Mouse (Mus musculus) MEL (cell line): ENCODE data around the gene Dnajc4. TPM values are rescaled to one million over a fixed set of nuclear protein-coding genes. Genes with fewer than 3 reads are reported as not detected.

Source experiments
- DNase-seq: peaks from one replicate; pipeline ENCODE4 v3.0.0; 2011; ENCODE audit warnings: low read depth, low spot score
- H3K27ac ChIP-seq: 2 replicates; pipeline ENCODE4 v1.5.1; 2012; ENCODE audit warnings: low read depth, mild to moderate bottlenecking, control low read depth, low read length, moderate library complexity; ENCODE audit not compliant: control insufficient read depth
- H3K27me3 ChIP-seq, 2 experiments: fragments of 150-350 bp in 1 of 2; sonication (generic) in 1 of 2; 2 replicates each; pipeline ENCODE4 v1.6.1; 2012; ENCODE audit warnings: low read length in 2 of 2, mild to moderate bottlenecking in 2 of 2, improper control_type of control experiment in 1 of 2, moderate library complexity in 1 of 2; ENCODE audit not compliant: insufficient read depth in 2 of 2, control insufficient read depth in 1 of 2
- H3K36me3 ChIP-seq, 2 experiments: 2 replicates each; pipeline ENCODE4 v1.6.1; 2012 to 2014; ENCODE audit warnings: low read length in 2 of 2, improper control_type of control experiment in 1 of 2, inconsistent platforms in 1 of 2, mild to moderate bottlenecking in 1 of 2; ENCODE audit not compliant: insufficient read depth in 2 of 2, control insufficient read depth in 1 of 2
- H3K4me1 ChIP-seq, 2 experiments: fragments of 150-350 bp in 1 of 2; sonication (generic) in 1 of 2; 2 replicates each; pipeline ENCODE4 v1.6.1; 2012; ENCODE audit warnings: low read length in 2 of 2, improper control_type of control experiment in 1 of 2, mild to moderate bottlenecking in 1 of 2; ENCODE audit not compliant: insufficient read depth in 2 of 2, control insufficient read depth in 1 of 2
- H3K4me3 ChIP-seq, 2 experiments: fragments of 150-350 bp in 1 of 2; sonication (generic) in 1 of 2; 2 replicates each; pipeline ENCODE4 v1.5.1; 2012; ENCODE audit warnings: low read depth in 2 of 2, low read length in 2 of 2, mild to moderate bottlenecking in 2 of 2, moderate library complexity in 2 of 2, control low read depth in 1 of 2, improper control_type of control experiment in 1 of 2; ENCODE audit not compliant: control insufficient read depth in 1 of 2, insufficient read depth in 1 of 2
- H3K79me2 ChIP-seq: 2 replicates; pipeline ENCODE4 v1.6.1; 2012; ENCODE audit warnings: mild to moderate bottlenecking, low read length, moderate library complexity; ENCODE audit not compliant: control insufficient read depth, poor library complexity, insufficient read depth
- H3K9ac ChIP-seq: 2 replicates; pipeline ENCODE4 v1.6.1; 2012; ENCODE audit warnings: low read depth, mild to moderate bottlenecking, control low read depth, low read length, moderate library complexity; ENCODE audit not compliant: control insufficient read depth, poor library complexity, severe bottlenecking
- H3K9me3 ChIP-seq: fragments of 150-350 bp; sonication (generic); replicated peaks from 2 replicates; pipeline ENCODE4 v1.6.1; 2012; ENCODE audit warnings: mild to moderate bottlenecking, low read length, improper control_type of control experiment, moderate library complexity; ENCODE audit not compliant: insufficient read depth
- CTCF ChIP-seq, 3 experiments: IDR thresholded peaks in 2 of 3; conservative IDR thresholded peaks in 1 of 3; 2 replicates each; pipeline ENCODE4 v1.5.1; 2011 to 2012; ENCODE audit warnings: low read length in 3 of 3, low read depth in 2 of 3, mild to moderate bottlenecking in 2 of 3, improper control_type of control experiment in 1 of 3, inconsistent platforms in 1 of 3, mixed read lengths in 1 of 3, moderate library complexity in 1 of 3; ENCODE audit not compliant: control insufficient read depth in 1 of 3, insufficient read depth in 1 of 3, poor library complexity in 1 of 3, severe bottlenecking in 1 of 3
- ELF1 ChIP-seq: IDR thresholded peaks from 2 replicates; pipeline ENCODE4 v1.6.1; 2014; ENCODE audit warnings: low read depth, mild to moderate bottlenecking, inconsistent platforms, low read length, improper control_type of control experiment, moderate library complexity
- GABPA ChIP-seq: IDR thresholded peaks from 2 replicates; pipeline ENCODE4 v1.6.1; 2012; ENCODE audit warnings: low read depth, mild to moderate bottlenecking, inconsistent platforms, low read length, improper control_type of control experiment, moderate library complexity
- HCFC1 ChIP-seq: IDR thresholded peaks from 2 replicates; pipeline ENCODE4 v1.6.1; 2012; ENCODE audit warnings: low read depth, mild to moderate bottlenecking, inconsistent platforms, low read length, improper control_type of control experiment, moderate library complexity
- JUND ChIP-seq: IDR thresholded peaks from 2 replicates; pipeline ENCODE4 v1.6.1; 2011; ENCODE audit warnings: low read depth, mild to moderate bottlenecking, improper control_type of control experiment, low read length
- MAFK ChIP-seq: IDR thresholded peaks from 2 replicates; pipeline ENCODE4 v1.6.1; 2011; ENCODE audit warnings: low read depth, mild to moderate bottlenecking, low read length, improper control_type of control experiment, borderline replicate concordance
- MAZ ChIP-seq: IDR thresholded peaks from 2 replicates; pipeline ENCODE4 v1.6.1; 2012; ENCODE audit warnings: low read depth, mild to moderate bottlenecking, inconsistent platforms, low read length, improper control_type of control experiment
- MXI1 ChIP-seq: IDR thresholded peaks from 2 replicates; pipeline ENCODE4 v1.6.1; 2011; ENCODE audit warnings: mild to moderate bottlenecking, low read depth, low read length, improper control_type of control experiment
- MYB ChIP-seq: IDR thresholded peaks from 2 replicates; pipeline ENCODE4 v1.6.1; 2011; ENCODE audit warnings: mild to moderate bottlenecking, low read depth, low read length, improper control_type of control experiment
- NELFE ChIP-seq: IDR thresholded peaks from 2 replicates; pipeline ENCODE4 v1.6.1; 2011; ENCODE audit warnings: low read depth, low read length, improper control_type of control experiment
- NRF1 ChIP-seq: IDR thresholded peaks from 2 replicates; pipeline ENCODE4 v1.6.1; 2014; ENCODE audit warnings: low read depth, mild to moderate bottlenecking, inconsistent platforms, low read length, improper control_type of control experiment, moderate library complexity; ENCODE audit not compliant: poor library complexity, insufficient read depth, severe bottlenecking
- POLR2AphosphoS2 ChIP-seq: IDR thresholded peaks from 2 replicates; pipeline ENCODE4 v1.6.1; 2011; ENCODE audit warnings: low read length, improper control_type of control experiment
- RCOR1 ChIP-seq: IDR thresholded peaks from 2 replicates; pipeline ENCODE4 v1.6.1; 2012; ENCODE audit warnings: low read depth, mild to moderate bottlenecking, inconsistent platforms, low read length, improper control_type of control experiment
- SIN3A ChIP-seq: IDR thresholded peaks from 2 replicates; pipeline ENCODE4 v1.6.1; 2012; ENCODE audit warnings: low read length, improper control_type of control experiment, inconsistent platforms
- SMC3 ChIP-seq: IDR thresholded peaks from 2 replicates; pipeline ENCODE4 v1.6.1; 2011; ENCODE audit warnings: low read depth, low read length, improper control_type of control experiment
- TAL1 ChIP-seq: IDR thresholded peaks from 2 replicates; pipeline ENCODE4 v1.6.1; 2012; ENCODE audit warnings: mild to moderate bottlenecking, inconsistent platforms, low read length, moderate library complexity, mixed read lengths
- TBP ChIP-seq: IDR thresholded peaks from 2 replicates; pipeline ENCODE4 v1.8.0; 2011; ENCODE audit warnings: low read depth, low read length, improper control_type of control experiment
- UBTF ChIP-seq: IDR thresholded peaks from 2 replicates; pipeline ENCODE4 v1.6.1; 2012; ENCODE audit warnings: low read depth, mild to moderate bottlenecking, inconsistent platforms, low read length, improper control_type of control experiment, moderate library complexity, borderline replicate concordance; ENCODE audit not compliant: insufficient read depth
- ZMIZ1 ChIP-seq: IDR thresholded peaks from 2 replicates; pipeline ENCODE4 v1.6.1; 2012; ENCODE audit warnings: low read depth, mild to moderate bottlenecking, inconsistent platforms, low read length, improper control_type of control experiment, moderate library complexity
- ZNF384 ChIP-seq: IDR thresholded peaks from 2 replicates; pipeline ENCODE4 v1.6.1; 2012; ENCODE audit warnings: low read depth, mild to moderate bottlenecking, inconsistent platforms, low read length, improper control_type of control experiment
- polyA plus RNA-seq, 2 experiments: library from polyadenylated mRNA; stranded (reverse) in 1 of 2; unstranded in 1 of 2; fragments of >175 nt in 1 of 2; fragments of >200 nt in 1 of 2; gene quantifications; 2 replicates each; pipeline versions ENCODE4 v1.2.1 to v1.2.4; 2012; ENCODE audit warnings: low replicate concordance in 2 of 2, low read depth in 1 of 2; ENCODE audit not compliant: insufficient read length in 2 of 2, insufficient read depth in 1 of 2, missing spikeins in 1 of 2
- total RNA-seq: library from RNA; depleted of rRNA; stranded (reverse); fragments of 300-350 nt; gene quantifications from 2 replicates; pipeline ENCODE4 v1.2.3, GENCODE M21; 2012

The Dnajc4 gene
- total and polyA plus RNA-seq, 3 experiments: 4.2 to 12.9 TPM; not detected in 1

DNA sequence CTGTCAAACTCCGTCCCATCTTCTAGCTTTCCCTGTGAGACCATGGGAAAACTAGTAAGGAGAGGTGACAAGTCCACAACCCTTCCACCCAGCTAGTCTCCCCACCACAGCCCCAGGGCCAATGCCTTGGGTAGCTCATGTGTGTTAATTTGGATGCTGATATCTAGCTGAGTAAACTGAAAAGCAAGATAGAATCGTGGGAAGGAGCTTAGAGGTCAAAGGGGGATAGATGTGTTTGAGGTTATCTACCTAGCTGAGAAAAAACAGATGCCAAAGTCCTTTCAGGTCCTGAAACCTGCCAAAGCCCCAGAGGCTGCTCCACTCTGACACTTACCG is 13.8 kb downstream of the Dnajc4 start:
- peaks cover 39% of the 10 kb centered on the region for H3K79me2 ChIP-seq
- TF ChIP-seq MAFK: no peak
- TF ChIP-seq MXI1: 0 out of 2 replicates have a peak, but pooled peaks have one; percentile 18
- no peak for TF ChIP-seq NELFE
- no peak for TF ChIP-seq ELF1
- no peak for TF ChIP-seq GABPA
- TF ChIP-seq POLR2AphosphoS2: peak; percentile 65
- TF ChIP-seq MAZ: no peak
- TF ChIP-seq NRF1: no peak
- TF ChIP-seq SIN3A: no peak
- TF ChIP-seq ZNF384: no peak
- no peak for TF ChIP-seq UBTF
- no peak for TF ChIP-seq TBP
- TF ChIP-seq CTCF (IDR thresholded peaks at IDR 0.05 in 2 of 3, conservative IDR thresholded peaks at IDR 0.05 in 1 of 3; ENCODE audit: control insufficient read depth in 1 of 3, insufficient read depth in 1 of 3, low read depth in 2 of 3, low read length in 3 of 3, poor library complexity in 1 of 3, severe bottlenecking in 1 of 3): no peak
- TF ChIP-seq RCOR1: no peak
- TF ChIP-seq JUND: no peak
- no peak for TF ChIP-seq HCFC1
- H3K36me3 ChIP-seq: peaks cover 0 to 23% of the 10 kb centered on the region in 2 experiments; a peak in 2 of 4 replicates
- peaks cover 0 to 19% of the 10 kb centered on the region in 2 experiments; a peak in 2 of 4 replicates for H3K4me1 ChIP-seq
- peak overlapping the region; percentile 9 to 60 for H3K4me3 ChIP-seq
- H3K27me3 ChIP-seq: no peaks in the 10 kb centered on the region
- H3K9me3 ChIP-seq: no peaks in the 10 kb centered on the region
- no peak for DNase-seq
- peak overlapping the region; percentile 57 for H3K27ac ChIP-seq
- peak overlapping the region; percentile 67 for H3K9ac ChIP-seq

DNA sequence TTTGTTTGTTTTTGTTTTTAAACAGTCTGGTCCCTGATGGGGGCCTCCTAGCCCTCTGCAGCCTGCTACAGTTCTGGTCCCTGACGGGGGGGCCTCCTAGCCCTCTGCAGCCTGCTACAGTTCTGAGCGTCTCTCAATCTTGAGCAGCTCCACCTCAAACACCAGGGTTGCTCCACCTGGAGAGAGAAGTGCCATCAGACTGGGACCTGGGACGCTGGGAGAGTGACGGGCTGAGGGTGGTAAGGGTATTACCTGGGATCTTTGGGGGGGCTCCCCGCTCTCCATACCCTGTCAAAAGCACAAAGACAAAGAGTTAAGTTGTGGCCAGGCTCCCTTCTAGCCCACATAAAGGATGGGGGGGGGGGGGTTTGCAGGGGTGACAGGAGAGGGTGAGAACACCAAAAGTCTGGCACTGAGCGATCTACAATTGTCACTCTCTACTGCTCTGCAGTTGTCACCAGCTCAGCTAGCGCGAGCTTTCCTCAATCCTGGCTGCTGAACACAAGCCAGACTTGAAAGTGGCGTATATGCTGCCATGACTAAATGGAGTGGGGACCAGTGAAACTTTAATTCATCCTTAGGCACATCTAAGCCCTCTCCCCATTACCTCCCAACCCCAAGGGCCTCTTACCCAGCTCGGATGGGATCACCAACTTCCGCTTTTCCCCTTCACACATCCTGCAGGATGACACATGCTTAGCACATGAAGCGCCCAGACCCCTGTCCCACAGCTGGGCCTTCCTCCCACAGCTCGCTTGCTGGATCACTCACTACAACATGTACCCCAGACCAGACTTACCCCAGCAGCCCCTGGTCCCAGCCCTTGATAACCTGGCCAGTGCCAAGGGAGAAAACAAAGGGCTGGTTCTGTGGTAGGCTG is 14.4 kb downstream of the Dnajc4 start:
- Histone ChIP-seq H3K27me3 (no peaks in the 10 kb centered on the region), H3K4me3 (no peak overlapping the region), H3K36me3 (peaks cover 0 to 23% of the 10 kb centered on the region in 2 experiments; a peak in 2 of 4 replicates), H3K27ac (peak overlapping the region; percentile 57), H3K9ac (peak overlapping the region; percentile 67), H3K4me1 (peaks cover 0 to 20% of the 10 kb centered on the region in 2 experiments; a peak in 3 of 4 replicates), H3K79me2 (peaks cover 39% of the 10 kb centered on the region), H3K9me3 (no peaks in the 10 kb centered on the region)
- peak; percentile 34 for DNase-seq
- TF ChIP-seq ZMIZ1 (0 out of 2 replicates have a peak, but pooled peaks have one; percentile 54), MYB (0 out of 2 replicates have a peak, but pooled peaks have one; percentile 6), SMC3 (0 out of 2 replicates have a peak, but pooled peaks have one; percentile 4), TAL1 (no peak), MXI1 (0 out of 2 replicates have a peak, but pooled peaks have one; percentile 58), MAZ (no peak), NELFE (0 out of 2 replicates have a peak, but pooled peaks have one; percentile 24)
